In the genomic region with DNA sequence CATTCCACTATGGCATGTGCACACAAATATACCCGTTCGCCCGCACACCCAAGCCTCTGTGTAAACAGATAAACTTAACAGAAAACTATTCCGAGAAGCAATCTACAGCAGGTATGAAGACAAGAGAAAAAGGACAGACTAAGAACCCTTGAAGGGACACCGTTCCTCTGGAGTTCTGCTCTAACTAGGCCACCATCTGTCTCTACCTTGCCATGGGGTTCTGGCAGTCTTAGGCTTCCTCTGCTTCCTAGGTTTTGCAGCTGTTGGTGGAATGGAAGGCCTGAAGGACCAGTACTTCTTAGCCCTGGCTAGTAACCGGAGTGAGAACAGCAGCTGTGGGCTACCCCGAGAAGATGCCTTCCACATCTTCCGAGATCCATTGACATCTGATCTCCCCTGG, we compare ENCODE assay signal across 20 mouse cellular contexts. TPM values are rescaled to one million over a fixed set of nuclear protein-coding genes. Genes with fewer than 3 reads are reported as not detected.
"Had no signal": no experiment of that assay in that cellular context is flagged by ENCODE, and none has a peak within 500 bp of the region (broad histone marks: within the 10 kb centered on the region; RNA-seq: fewer than 3 reads in every experiment).

No protein-coding gene starts in this region.

- H3K4me3 ChIP-seq: midbrain, embryonic 10.5 days; midbrain, embryonic 12.5 days; myocyte; neural tube, embryonic 13.5 days; neural tube, embryonic 15.5 days had no signal

- H3K27ac ChIP-seq: midbrain, embryonic 10.5 days; midbrain, embryonic 12.5 days; neural tube, embryonic 13.5 days; neural tube, embryonic 15.5 days had no signal

- DNase-seq: lung, embryonic 14.5 days; lung, postnatal 10 days; lung, postnatal 4 days; midbrain, embryonic 14.5 days; retina, postnatal 1 day; right cerebral cortex, adult 18-20 months; right cerebral cortex, postnatal 25 days; right cerebral cortex, postnatal 4 days; spleen, adult 18-20 months; thymus, adult 18-20 months; thymus, postnatal 14 days; thymus, postnatal 36 days had no signal

- H3K27me3 ChIP-seq: midbrain, embryonic 12.5 days; neural tube, embryonic 13.5 days; neural tube, embryonic 15.5 days had no signal

- ATAC-seq: midbrain, embryonic 16.5 days had no signal

- H3K4me1 ChIP-seq: midbrain, embryonic 10.5 days; midbrain, embryonic 12.5 days; neural tube, embryonic 13.5 days had no signal

RNA-seq across cellular contexts. Expression of a gene that starts 43.5 kb away (rescaled TPM):
- total RNA-seq: megakaryocyte-erythroid progenitor cell, adult 5-6 weeks had no signal
- polyA plus RNA-seq: myocyte; neural tube, embryonic 11.5 days; neural tube, embryonic 13.5 days had no signal
